Mouse (Mus musculus): ENCODE results near the gene F930015N05Rik. TPM values are rescaled to one million over a fixed set of nuclear protein-coding genes. Genes with fewer than 3 reads are reported as not detected.

F930015N05Rik gene
- 0.76 and 1.6 TPM in 2 replicates for polyA plus RNA-seq (2014; fragmentation: Nextera tagmentation; extraction: Ambion mirVana)

DNA sequence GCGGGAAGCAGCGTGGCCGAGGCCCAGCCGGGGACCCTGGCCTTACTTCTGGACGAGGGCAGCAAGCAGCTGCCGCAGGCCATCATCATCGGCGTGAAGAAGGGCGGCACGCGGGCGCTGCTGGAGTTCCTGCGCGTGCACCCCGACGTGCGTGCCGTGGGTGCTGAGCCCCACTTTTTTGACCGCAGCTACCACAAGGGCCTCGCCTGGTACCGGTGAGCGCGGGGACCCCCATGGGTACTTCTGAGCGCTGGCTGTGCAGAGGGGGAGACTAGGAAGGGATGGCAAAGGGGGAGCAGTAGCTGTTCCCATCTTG, at the start of gene F930015N05Rik:
Gene F930015N05Rik, minus strand, starts transcription at position 242 of the 316 bp plus-strand sequence.
- H3K4me2 ChIP-seq (replicated peaks; ENCODE audit: low read depth, low read length), result peak within 1 kb of the TSS; percentile 73
- H3K9ac ChIP-seq (ENCODE audit: low read depth, low read length), result peak within 1 kb of the TSS; percentile 77
- H3K9me3 ChIP-seq (ENCODE audit: control insufficient read depth, low read length), result no peaks in the 10 kb centered on the region
- peak within 1 kb of the TSS; percentile 70 for H3K27ac ChIP-seq (ENCODE audit: low read depth, low read length)
- ATAC-seq (ENCODE audit: low FRiP score), result no peak
- no peak for DNase-seq (ENCODE audit: low spot score)
- peak within 1 kb of the TSS; percentile 59 for H3K4me3 ChIP-seq (ENCODE audit: low read depth, low read length)
- under 1% methylated on average over 24 of the region's 24 CpGs for WGBS
- H3K36me3 ChIP-seq (ENCODE audit: control insufficient read depth, insufficient read depth, low read length), result no peaks in the 10 kb centered on the region
- peaks cover 9% of the 10 kb centered on the region; the same call in 1 of the 2 replicates for H3K4me1 ChIP-seq (replicated peaks; ENCODE audit: control insufficient read depth, insufficient read depth, low read length)
- peaks cover 9% of the 10 kb centered on the region for H3K27me3 ChIP-seq (ENCODE audit: control insufficient read depth, insufficient read depth, low read length)

- H3K27ac ChIP-seq (ENCODE audit: low read depth, low read length), result no peak overlapping the region
- no peak overlapping the region for H3K4me3 ChIP-seq (ENCODE audit: low read depth, low read length)
- no peaks in the 10 kb centered on the region; the same call in 1 of the 2 replicates for H3K4me1 ChIP-seq (replicated peaks; ENCODE audit: control insufficient read depth, insufficient read depth, low read length)
- WGBS, result 95% methylated on average over 3 of the region's 3 CpGs
- no peaks in the 10 kb centered on the region for H3K27me3 ChIP-seq (ENCODE audit: control insufficient read depth, insufficient read depth, low read length)
- no peaks in the 10 kb centered on the region for H3K36me3 ChIP-seq (ENCODE audit: control insufficient read depth, insufficient read depth, low read length)
- DNase-seq (ENCODE audit: low spot score) (no peak), ATAC-seq (ENCODE audit: low FRiP score) (no peak)
- H3K9ac ChIP-seq (ENCODE audit: low read depth, low read length), result no peak overlapping the region
- no peaks in the 10 kb centered on the region for H3K9me3 ChIP-seq (ENCODE audit: control insufficient read depth, low read length)
- no peak overlapping the region for H3K4me2 ChIP-seq (replicated peaks; ENCODE audit: low read depth, low read length)
Measured at GRCm38 (mm10) chr11:64481445-64481844, 45.0 kb upstream of the F930015N05Rik start.

- H3K4me3 ChIP-seq (ENCODE audit: low read depth, low read length), result no peak overlapping the region
- WGBS, result 93% methylated on average over 3 of the region's 3 CpGs
- no peaks in the 10 kb centered on the region for H3K4me1 ChIP-seq (replicated peaks; ENCODE audit: control insufficient read depth, insufficient read depth, low read length)
- H3K27ac ChIP-seq (ENCODE audit: low read depth, low read length), result no peak overlapping the region
- H3K36me3 ChIP-seq (ENCODE audit: control insufficient read depth, insufficient read depth, low read length), result no peaks in the 10 kb centered on the region
- H3K4me2 ChIP-seq (replicated peaks; ENCODE audit: low read depth, low read length), result no peak overlapping the region
- DNase-seq (ENCODE audit: low spot score) (no peak), ATAC-seq (ENCODE audit: low FRiP score) (no peak)
- no peaks in the 10 kb centered on the region for H3K27me3 ChIP-seq (ENCODE audit: control insufficient read depth, insufficient read depth, low read length)
- H3K9me3 ChIP-seq (ENCODE audit: control insufficient read depth, low read length), result no peaks in the 10 kb centered on the region
- H3K9ac ChIP-seq (ENCODE audit: low read depth, low read length), result no peak overlapping the region
Measured at GRCm38 (mm10) chr11:64473679-64474078, 37.2 kb upstream of the F930015N05Rik start.

DNA sequence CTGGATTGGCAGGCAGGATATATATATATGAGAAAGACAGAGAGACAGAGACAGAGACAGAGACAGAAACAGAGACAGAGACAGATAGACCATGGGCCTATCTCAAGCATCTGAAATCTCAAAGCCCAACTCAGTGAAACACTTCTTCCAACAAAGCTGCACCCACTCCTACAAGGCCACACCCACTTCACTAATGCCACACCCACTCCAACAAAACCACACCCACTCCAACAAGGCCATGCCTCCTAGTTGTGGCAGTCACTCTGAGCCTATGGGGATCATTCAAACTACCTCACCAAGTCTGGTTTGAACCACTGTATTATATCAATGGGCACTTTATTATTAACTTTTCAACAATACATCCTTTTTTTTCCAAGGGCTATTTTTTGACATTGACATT, 34.2 kb upstream of the F930015N05Rik start:
- Histone ChIP-seq H3K4me1 (replicated peaks; ENCODE audit: control insufficient read depth, insufficient read depth, low read length) (no peaks in the 10 kb centered on the region), H3K9me3 (ENCODE audit: control insufficient read depth, low read length) (no peaks in the 10 kb centered on the region), H3K36me3 (ENCODE audit: control insufficient read depth, insufficient read depth, low read length) (no peaks in the 10 kb centered on the region), H3K27me3 (ENCODE audit: control insufficient read depth, insufficient read depth, low read length) (no peaks in the 10 kb centered on the region), H3K27ac (ENCODE audit: low read depth, low read length) (no peak overlapping the region), H3K9ac (ENCODE audit: low read depth, low read length) (no peak overlapping the region), H3K4me2 (replicated peaks; ENCODE audit: low read depth, low read length) (no peak overlapping the region), H3K4me3 (ENCODE audit: low read depth, low read length) (no peak overlapping the region)
- no peak for ATAC-seq (ENCODE audit: low FRiP score)
- DNase-seq (ENCODE audit: low spot score), result no peak

- no peak overlapping the region for H3K4me3 ChIP-seq (ENCODE audit: low read depth, low read length)
- no peaks in the 10 kb centered on the region for H3K36me3 ChIP-seq (ENCODE audit: control insufficient read depth, insufficient read depth, low read length)
- WGBS, result 76% methylated on average over 4 of the region's 4 CpGs
- DNase-seq (ENCODE audit: low spot score) (no peak), ATAC-seq (ENCODE audit: low FRiP score) (no peak)
- H3K27ac ChIP-seq (ENCODE audit: low read depth, low read length), result no peak overlapping the region
- no peaks in the 10 kb centered on the region for H3K9me3 ChIP-seq (ENCODE audit: control insufficient read depth, low read length)
- no peak overlapping the region for H3K4me2 ChIP-seq (replicated peaks; ENCODE audit: low read depth, low read length)
- H3K9ac ChIP-seq (ENCODE audit: low read depth, low read length), result no peak overlapping the region
- H3K4me1 ChIP-seq (replicated peaks; ENCODE audit: control insufficient read depth, insufficient read depth, low read length), result no peaks in the 10 kb centered on the region
- no peaks in the 10 kb centered on the region for H3K27me3 ChIP-seq (ENCODE audit: control insufficient read depth, insufficient read depth, low read length)
Measured at GRCm38 (mm10) chr11:64468737-64469136, 32.3 kb upstream of the F930015N05Rik start.

DNA sequence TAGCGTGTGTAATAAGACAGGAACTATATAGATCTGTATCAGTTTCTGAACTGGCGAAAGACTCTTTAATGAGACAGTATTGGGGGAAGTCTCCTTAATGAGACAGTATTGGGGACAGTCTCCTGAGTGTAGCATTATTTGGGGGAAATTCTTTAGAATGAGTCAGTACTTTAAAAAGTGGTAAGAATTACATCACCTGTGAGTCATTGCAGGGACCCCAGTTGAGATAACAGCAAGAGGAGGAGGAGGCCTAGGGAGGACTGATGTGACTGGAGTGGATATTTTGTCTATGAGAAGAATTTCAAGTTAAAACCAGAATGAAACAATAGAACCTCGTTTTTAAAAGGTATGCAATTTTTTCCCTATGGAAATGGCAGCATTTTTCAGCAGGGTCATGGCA, 25.3 kb upstream of the F930015N05Rik start:
- Histone ChIP-seq H3K4me3 (ENCODE audit: low read depth, low read length) (no peak overlapping the region), H3K9ac (ENCODE audit: low read depth, low read length) (no peak overlapping the region), H3K27ac (ENCODE audit: low read depth, low read length) (no peak overlapping the region), H3K27me3 (ENCODE audit: control insufficient read depth, insufficient read depth, low read length) (no peaks in the 10 kb centered on the region), H3K36me3 (ENCODE audit: control insufficient read depth, insufficient read depth, low read length) (no peaks in the 10 kb centered on the region), H3K9me3 (ENCODE audit: control insufficient read depth, low read length) (no peaks in the 10 kb centered on the region), H3K4me1 (replicated peaks; ENCODE audit: control insufficient read depth, insufficient read depth, low read length) (no peaks in the 10 kb centered on the region), H3K4me2 (replicated peaks; ENCODE audit: low read depth, low read length) (no peak overlapping the region)
- ATAC-seq (ENCODE audit: low FRiP score), result no peak
- WGBS, result 90% methylated on average over 3 of the region's 3 CpGs
- no peak for DNase-seq (ENCODE audit: low spot score)

DNA sequence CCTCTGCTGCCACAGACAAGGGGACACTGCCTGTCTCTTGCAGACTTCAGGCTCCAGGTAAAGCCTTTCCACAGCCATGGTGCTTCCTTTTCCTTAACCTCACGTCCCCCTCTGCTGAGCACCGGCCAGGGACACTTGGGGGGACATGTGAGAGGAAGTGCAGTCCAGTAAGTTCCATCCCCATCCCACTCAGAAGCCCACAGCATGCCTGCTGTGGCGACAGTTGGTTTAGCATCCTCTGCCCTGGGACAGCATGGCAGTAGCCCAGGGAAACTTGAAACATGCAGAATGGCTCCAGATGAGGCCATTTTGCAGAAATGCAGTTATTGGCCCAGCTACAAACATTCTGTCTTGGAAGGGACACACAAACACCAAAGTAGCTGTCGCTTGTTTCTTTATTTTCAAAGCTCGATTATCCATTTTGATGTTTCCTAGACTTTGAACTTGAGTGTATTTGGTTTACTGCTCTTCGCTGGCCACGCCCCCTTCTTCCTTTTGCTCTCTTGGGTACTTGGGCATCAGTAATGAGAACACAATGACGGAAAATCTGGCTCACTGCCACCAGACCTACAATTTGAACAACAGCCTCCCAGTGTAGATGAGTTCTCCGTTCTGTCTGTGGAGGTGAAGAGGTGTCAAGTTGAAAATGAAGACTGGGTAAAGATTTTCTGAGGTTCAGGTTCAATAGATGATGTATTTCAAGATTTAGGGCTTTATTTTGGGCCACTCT, 12.3 kb upstream of the F930015N05Rik start:
- no peaks in the 10 kb centered on the region for H3K9me3 ChIP-seq (ENCODE audit: control insufficient read depth, low read length)
- no peak overlapping the region for H3K9ac ChIP-seq (ENCODE audit: low read depth, low read length)
- H3K4me2 ChIP-seq (replicated peaks; ENCODE audit: low read depth, low read length), result no peak overlapping the region
- H3K4me1 ChIP-seq (replicated peaks; ENCODE audit: control insufficient read depth, insufficient read depth, low read length), result 0 out of 2 replicates have a peak, but pooled peaks cover 2% of the 10 kb centered on the region
- DNase-seq (ENCODE audit: low spot score), result no peak
- no peak overlapping the region for H3K4me3 ChIP-seq (ENCODE audit: low read depth, low read length)
- WGBS, result 79% methylated on average over 9 of the region's 9 CpGs
- no peaks in the 10 kb centered on the region for H3K27me3 ChIP-seq (ENCODE audit: control insufficient read depth, insufficient read depth, low read length)
- no peak for ATAC-seq (ENCODE audit: low FRiP score)
- no peak overlapping the region for H3K27ac ChIP-seq (ENCODE audit: low read depth, low read length)
- no peaks in the 10 kb centered on the region for H3K36me3 ChIP-seq (ENCODE audit: control insufficient read depth, insufficient read depth, low read length)

- Histone ChIP-seq H3K27me3 (ENCODE audit: control insufficient read depth, insufficient read depth, low read length) (no peaks in the 10 kb centered on the region), H3K9ac (ENCODE audit: low read depth, low read length) (no peak overlapping the region), H3K9me3 (ENCODE audit: control insufficient read depth, low read length) (no peaks in the 10 kb centered on the region), H3K4me1 (replicated peaks; ENCODE audit: control insufficient read depth, insufficient read depth, low read length) (0 out of 2 replicates have a peak, but pooled peaks cover 2% of the 10 kb centered on the region), H3K4me3 (ENCODE audit: low read depth, low read length) (no peak overlapping the region), H3K4me2 (replicated peaks; ENCODE audit: low read depth, low read length) (no peak overlapping the region), H3K36me3 (ENCODE audit: control insufficient read depth, insufficient read depth, low read length) (no peaks in the 10 kb centered on the region), H3K27ac (ENCODE audit: low read depth, low read length) (no peak overlapping the region)
- WGBS, result 83% methylated on average over 1 of the region's 1 CpGs
- no peak for ATAC-seq (ENCODE audit: low FRiP score)
- no peak for DNase-seq (ENCODE audit: low spot score)
Measured at GRCm38 (mm10) chr11:64445227-64445626, 8.8 kb upstream of the F930015N05Rik start.

- Histone ChIP-seq H3K27ac (ENCODE audit: low read depth, low read length) (no peak overlapping the region), H3K4me3 (ENCODE audit: low read depth, low read length) (no peak overlapping the region), H3K36me3 (ENCODE audit: control insufficient read depth, insufficient read depth, low read length) (no peaks in the 10 kb centered on the region), H3K9ac (ENCODE audit: low read depth, low read length) (no peak overlapping the region), H3K4me1 (replicated peaks; ENCODE audit: control insufficient read depth, insufficient read depth, low read length) (no peaks in the 10 kb centered on the region), H3K4me2 (replicated peaks; ENCODE audit: low read depth, low read length) (no peak overlapping the region), H3K27me3 (ENCODE audit: control insufficient read depth, insufficient read depth, low read length) (peaks cover 2% of the 10 kb centered on the region; the same call in 1 of the 2 replicates), H3K9me3 (ENCODE audit: control insufficient read depth, low read length) (no peaks in the 10 kb centered on the region)
- DNase-seq (ENCODE audit: low spot score) (no peak), ATAC-seq (ENCODE audit: low FRiP score) (no peak)
- 47% methylated on average over 3 of the region's 3 CpGs for WGBS
Measured at GRCm38 (mm10) chr11:64442701-64443100, 6.2 kb upstream of the F930015N05Rik start.
